Mouse (Mus musculus) neural tube, embryonic 14.5 days (tissue): Measurements from ENCODE around the gene Gdpd3. TPM values are rescaled to one million over a fixed set of nuclear protein-coding genes. Genes with fewer than 3 reads are reported as not detected.

ENCODE experiments used
- ATAC-seq: fragments of 200-750 bp; cut with Nextera tagmentation; 2 replicates; pipeline ENCODE4 v1.8.0; 2017; ENCODE audit warnings: low read depth, mild to moderate bottlenecking, moderate TSS enrichment, moderate library complexity
- H3K27ac ChIP-seq: fragments of 300-500 bp; sonication (generic); 2 replicates; pipeline ENCODE4 v1.5.1; 2014; ENCODE audit warnings: low read depth, mild to moderate bottlenecking, control low read depth, low read length, moderate library complexity, mixed read lengths
- H3K27me3 ChIP-seq: fragments of 300-500 bp; sonication (generic); 2 replicates; pipeline ENCODE4 v1.6.1; 2014; ENCODE audit warnings: low read length; ENCODE audit not compliant: control insufficient read depth, insufficient read depth
- H3K36me3 ChIP-seq: fragments of 300-500 bp; sonication (generic); 2 replicates; pipeline ENCODE4 v1.6.1; 2014; ENCODE audit warnings: low read length, mixed read lengths; ENCODE audit not compliant: control insufficient read depth, insufficient read depth
- H3K4me1 ChIP-seq: fragments of 300-500 bp; sonication (generic); 2 replicates; pipeline ENCODE4 v1.6.1; 2014; ENCODE audit warnings: low read length; ENCODE audit not compliant: control insufficient read depth, insufficient read depth
- H3K4me2 ChIP-seq: fragments of 300-500 bp; sonication (generic); 2 replicates; pipeline ENCODE4 v1.6.1; 2014; ENCODE audit warnings: mild to moderate bottlenecking, low read depth, low read length, control low read depth
- H3K4me3 ChIP-seq: fragments of 300-500 bp; sonication (generic); 2 replicates; pipeline ENCODE4 v1.5.1; 2014; ENCODE audit warnings: low read depth, low read length, control low read depth, mixed read lengths
- H3K9ac ChIP-seq: fragments of 300-500 bp; sonication (generic); replicated peaks from 2 replicates; pipeline ENCODE4 v1.6.1; 2014; ENCODE audit warnings: low read depth, mild to moderate bottlenecking, control low read depth, low read length, mixed read lengths
- H3K9me3 ChIP-seq: fragments of 300-500 bp; sonication (generic); 2 replicates; pipeline ENCODE4 v1.6.1; 2016; ENCODE audit warnings: low read length; ENCODE audit not compliant: control insufficient read depth
- WGBS: fragments of 180-500 bp; shearing (Covaris S2); extraction: QIAGEN DNeasy Blood & Tissue Kit; methylation state at CpG from one replicate; pipeline ENCODE4 v1.1.7; 2014; 5-methylcytosine and 5-hydroxymethylcytosine counted together
- polyA plus RNA-seq: library from polyadenylated mRNA; unstranded; fragments of >200 nt; fragmentation: Nextera tagmentation; extraction: Ambion mirVana; gene quantifications from 2 replicates; pipeline ENCODE4 v1.2.1, GENCODE M21; 2014

The Gdpd3 gene
- polyA plus RNA-seq, 1 experiment from 2014 or later = 1.8 TPM

DNA sequence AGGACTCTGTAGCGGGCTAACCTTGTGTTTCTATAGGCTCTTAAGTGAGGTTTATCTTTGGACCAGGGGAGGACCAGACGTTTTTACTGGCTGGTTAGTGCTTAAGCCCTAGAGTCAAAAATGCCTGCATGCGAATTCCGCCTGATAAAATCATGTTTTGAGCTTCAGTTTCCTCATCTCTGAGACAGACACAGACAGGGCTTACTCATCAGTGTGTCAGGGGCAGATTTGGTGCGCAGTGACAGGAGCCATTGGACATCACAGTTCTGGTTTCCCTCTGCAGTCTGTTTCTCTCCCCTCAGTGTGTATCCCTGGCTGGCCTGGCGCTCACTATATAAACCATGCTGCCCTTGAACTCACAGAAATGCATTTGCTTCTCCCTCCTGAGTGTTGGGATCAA is 37.0 kb downstream of the Gdpd3 start:
- no peaks in the 10 kb centered on the region for H3K27me3 ChIP-seq
- no peak overlapping the region for H3K27ac ChIP-seq
- ATAC-seq = no peak
- no peaks in the 10 kb centered on the region for H3K9me3 ChIP-seq
- H3K4me1 ChIP-seq = peaks cover 8% of the 10 kb centered on the region; the same call in 1 of the 2 replicates
- no peak overlapping the region for H3K9ac ChIP-seq
- no peaks in the 10 kb centered on the region for H3K36me3 ChIP-seq
- WGBS = 91% methylated on average over 6 of the region's 6 CpGs
- H3K4me3 ChIP-seq = no peak overlapping the region
- no peak overlapping the region for H3K4me2 ChIP-seq

DNA sequence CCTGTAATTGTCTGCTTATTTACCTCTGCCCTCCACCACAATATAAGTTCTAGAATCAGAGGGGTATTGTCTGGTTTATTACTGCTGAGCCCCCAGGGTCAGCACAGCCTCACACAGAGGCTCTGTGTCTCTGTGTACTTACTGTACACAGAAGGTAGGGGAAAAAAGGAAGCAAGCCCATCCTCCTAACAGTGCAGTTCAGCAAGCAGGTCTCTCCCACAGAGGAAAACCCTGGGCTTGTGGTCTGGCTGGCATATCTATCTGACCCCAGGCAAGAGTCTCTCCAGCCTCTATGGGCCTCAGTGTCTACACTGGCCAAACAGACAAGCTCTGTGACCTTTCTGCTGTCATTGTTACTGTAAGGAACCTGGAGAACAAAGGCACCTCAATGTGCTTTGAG is 37.6 kb downstream of the Gdpd3 start:
- Histone ChIP-seq H3K27me3 (no peaks in the 10 kb centered on the region), H3K9ac (no peak overlapping the region), H3K9me3 (no peaks in the 10 kb centered on the region), H3K27ac (no peak overlapping the region), H3K36me3 (no peaks in the 10 kb centered on the region), H3K4me3 (no peak overlapping the region), H3K4me2 (no peak overlapping the region), H3K4me1 (peaks cover 11% of the 10 kb centered on the region; the same call in 1 of the 2 replicates)
- ATAC-seq = no peak

DNA sequence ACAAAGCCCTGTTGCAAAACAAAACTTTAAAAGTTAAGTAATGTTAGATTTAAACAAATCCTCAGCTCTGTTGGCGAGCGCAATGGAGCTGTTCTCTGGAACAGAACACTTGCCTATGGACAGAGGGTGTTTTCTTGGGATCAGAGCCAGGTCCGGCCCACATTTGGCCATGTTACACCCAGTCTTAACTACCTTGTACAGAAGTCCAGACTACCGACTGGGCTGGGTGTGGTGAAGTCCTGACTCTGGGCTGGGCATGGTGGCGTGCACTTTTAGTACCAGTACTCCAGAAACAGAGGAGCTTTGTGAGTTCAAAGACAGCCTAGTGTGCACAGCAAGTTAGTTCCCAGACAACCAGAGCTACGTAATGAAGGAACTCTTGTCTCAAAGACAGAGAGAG is 40.8 kb downstream of the Gdpd3 start:
- no peaks in the 10 kb centered on the region for H3K36me3 ChIP-seq
- H3K9ac ChIP-seq = no peak overlapping the region
- no peak overlapping the region for H3K27ac ChIP-seq
- H3K9me3 ChIP-seq = no peaks in the 10 kb centered on the region
- H3K4me2 ChIP-seq = no peak overlapping the region
- H3K4me3 ChIP-seq = no peak overlapping the region
- no peaks in the 10 kb centered on the region for H3K27me3 ChIP-seq
- WGBS = 90% methylated on average over 6 of the region's 6 CpGs
- ATAC-seq = no peak
- peaks cover 8% of the 10 kb centered on the region; the same call in 1 of the 2 replicates for H3K4me1 ChIP-seq

DNA sequence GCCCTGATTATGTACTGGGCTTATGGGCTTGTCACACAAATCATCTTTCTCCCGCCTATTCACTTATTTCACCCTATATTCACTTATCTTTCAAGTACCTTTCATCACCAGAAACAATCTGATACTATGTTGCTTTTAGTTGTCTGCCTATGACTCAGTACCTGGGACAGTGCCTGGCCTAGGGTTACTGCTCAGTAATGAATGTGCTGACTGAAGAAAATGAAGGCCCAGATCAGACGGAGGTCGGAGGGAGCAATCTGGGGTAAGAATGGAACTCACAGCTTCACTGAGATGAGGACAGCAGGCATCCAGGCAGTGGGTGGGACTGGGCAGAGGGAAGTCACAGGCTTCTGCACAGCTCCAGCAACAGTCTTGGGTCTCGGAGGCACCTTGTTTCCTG is 41.3 kb downstream of the Gdpd3 start:
- Histone ChIP-seq H3K4me3 (no peak overlapping the region), H3K27ac (no peak overlapping the region), H3K4me2 (no peak overlapping the region), H3K27me3 (no peaks in the 10 kb centered on the region), H3K36me3 (no peaks in the 10 kb centered on the region), H3K4me1 (peaks cover 8% of the 10 kb centered on the region; the same call in 1 of the 2 replicates), H3K9ac (no peak overlapping the region), H3K9me3 (no peaks in the 10 kb centered on the region)
- WGBS = 73% methylated on average over 4 of the region's 4 CpGs
- no peak for ATAC-seq

DNA sequence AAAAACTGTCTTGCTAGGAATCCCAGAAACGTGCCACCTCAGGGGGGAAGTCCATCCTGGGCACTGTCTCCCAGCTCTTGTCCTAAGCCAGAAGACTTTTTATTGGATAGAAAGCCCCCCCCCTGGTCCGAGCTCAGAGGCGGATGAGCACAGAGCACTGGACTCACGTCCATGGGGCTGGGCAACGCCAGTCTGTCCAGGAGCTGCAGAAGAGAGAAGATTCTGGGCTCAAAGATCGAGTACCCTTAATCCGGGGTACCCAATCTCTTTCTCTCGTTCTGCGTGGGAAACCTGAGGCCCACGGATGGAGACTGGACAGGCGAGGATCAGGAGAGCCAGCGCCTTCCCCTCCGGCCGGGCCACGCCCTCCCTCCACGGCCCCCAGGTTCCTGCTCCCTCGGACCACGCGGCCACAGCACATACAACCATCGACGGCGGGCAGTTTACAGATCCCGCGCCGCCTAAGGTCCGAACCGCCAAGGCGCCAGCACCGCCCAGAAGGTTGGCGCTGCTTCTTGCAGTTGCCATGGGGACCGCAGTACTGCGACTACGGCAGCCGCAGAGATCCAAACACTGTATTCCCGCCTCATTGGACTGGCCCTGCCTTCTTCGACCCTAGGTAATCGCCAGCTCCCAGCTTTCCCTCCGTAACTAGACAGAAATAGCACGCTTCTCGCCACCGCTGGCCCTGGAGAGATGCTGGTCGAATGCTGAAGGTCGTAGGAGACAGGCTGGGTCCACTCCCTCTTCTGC is 42.7 kb downstream of the Gdpd3 start:
- peak overlapping the region; percentile 72 for H3K4me2 ChIP-seq
- under 1% methylated on average over 43 of the region's 43 CpGs for WGBS
- no peaks in the 10 kb centered on the region for H3K27me3 ChIP-seq
- no peaks in the 10 kb centered on the region for H3K36me3 ChIP-seq
- peak; percentile 96 for ATAC-seq
- H3K27ac ChIP-seq = 0 out of 2 replicates have a peak overlapping the region, but pooled peaks have one; percentile 29
- H3K4me1 ChIP-seq = peaks cover 8% of the 10 kb centered on the region; the same call in 1 of the 2 replicates
- H3K9ac ChIP-seq = peak overlapping the region; percentile 60
- H3K9me3 ChIP-seq = no peaks in the 10 kb centered on the region
- H3K4me3 ChIP-seq = peak overlapping the region; percentile 55

DNA sequence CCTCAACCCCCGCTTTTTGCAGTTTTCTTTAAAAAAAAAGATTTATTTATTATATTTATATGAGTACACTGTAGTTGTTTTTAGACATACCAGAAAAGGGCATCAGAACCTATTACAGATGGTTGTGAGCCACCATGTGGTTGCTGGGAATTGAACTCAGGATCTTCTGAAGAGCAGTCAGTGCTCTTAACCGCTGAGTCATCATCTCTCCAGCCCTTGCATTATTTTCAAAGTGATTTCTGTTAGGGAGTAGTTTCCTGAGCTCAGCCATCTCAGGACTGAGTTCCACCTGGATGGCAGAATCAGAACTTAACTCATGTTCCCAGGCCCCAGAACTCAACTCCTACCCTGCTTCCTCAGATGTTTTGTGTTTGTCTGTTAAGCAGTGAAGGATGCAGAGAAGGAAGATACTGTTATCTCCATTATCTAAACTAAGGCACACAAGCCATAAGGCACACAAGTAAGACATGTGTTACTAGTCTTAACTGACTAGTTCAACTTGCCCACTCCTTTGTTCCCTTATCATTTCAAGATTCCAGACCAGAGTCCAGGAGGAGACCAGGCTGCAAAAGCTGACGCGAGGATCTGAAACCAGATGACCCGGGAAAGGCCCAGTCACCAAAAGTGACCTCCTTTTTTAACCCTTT is 43.7 kb downstream of the Gdpd3 start:
- no peak overlapping the region for H3K27ac ChIP-seq
- no peaks in the 10 kb centered on the region for H3K27me3 ChIP-seq
- peaks cover 8% of the 10 kb centered on the region; the same call in 1 of the 2 replicates for H3K4me1 ChIP-seq
- ATAC-seq = no peak
- no peak overlapping the region for H3K9ac ChIP-seq
- H3K4me3 ChIP-seq = no peak overlapping the region; the same call in 1 of the 2 replicates
- H3K4me2 ChIP-seq = no peak overlapping the region; the same call in 1 of the 2 replicates
- no peaks in the 10 kb centered on the region for H3K9me3 ChIP-seq
- H3K36me3 ChIP-seq = no peaks in the 10 kb centered on the region
- whole genome bisulfite sequencing = 70% methylated on average over 5 of the region's 5 CpGs

DNA sequence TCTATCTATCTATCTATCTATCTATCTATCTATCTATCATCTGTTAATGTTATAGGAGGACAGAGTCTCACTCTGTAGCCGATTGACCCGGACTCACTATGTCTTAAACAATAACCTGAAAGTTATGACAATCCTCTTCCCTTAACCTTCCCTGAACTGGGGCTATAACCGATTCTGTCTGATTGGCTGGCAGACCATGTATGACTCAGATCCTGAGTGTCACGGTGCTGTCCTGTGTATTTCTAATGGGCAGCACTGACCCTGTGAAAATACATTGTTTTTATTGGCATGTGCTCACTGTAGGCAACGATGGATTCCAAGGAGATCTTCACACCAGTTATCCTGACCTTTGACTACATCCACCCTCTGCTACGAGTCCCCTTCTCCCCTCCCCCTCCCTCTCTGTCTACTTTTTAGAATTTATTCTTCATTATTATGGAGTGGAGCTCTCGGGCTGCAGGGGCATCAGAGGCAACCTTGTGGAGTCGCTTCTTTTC is 49.6 kb downstream of the Gdpd3 start:
- H3K27ac ChIP-seq = no peak overlapping the region
- H3K4me2 ChIP-seq = no peak overlapping the region
- H3K4me1 ChIP-seq = no peaks in the 10 kb centered on the region
- WGBS = 52% methylated on average over 8 of the region's 8 CpGs
- H3K9me3 ChIP-seq = no peaks in the 10 kb centered on the region
- no peak overlapping the region for H3K4me3 ChIP-seq
- ATAC-seq = no peak
- H3K36me3 ChIP-seq = no peaks in the 10 kb centered on the region
- H3K9ac ChIP-seq = no peak overlapping the region
- H3K27me3 ChIP-seq = no peaks in the 10 kb centered on the region

DNA sequence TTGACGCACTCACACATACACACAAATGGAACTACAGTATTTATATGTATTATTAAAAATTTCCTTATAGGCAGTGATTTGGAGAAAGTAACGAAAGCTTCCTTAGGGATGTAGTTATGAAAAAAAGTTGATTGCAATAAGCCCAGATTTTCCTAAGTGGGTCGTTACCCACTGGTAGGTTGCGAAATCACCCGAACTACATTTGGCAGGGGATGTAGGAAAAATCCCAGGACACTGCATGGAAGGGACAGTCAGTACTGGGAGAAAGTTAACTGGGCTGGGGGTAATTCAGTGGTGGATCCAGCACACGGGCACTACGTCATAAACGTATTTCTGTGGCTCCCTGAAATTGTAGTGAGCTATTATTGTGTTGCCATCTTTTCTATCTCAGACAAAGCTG is 50.4 kb downstream of the Gdpd3 start:
- H3K27ac ChIP-seq = no peak overlapping the region
- no peak for ATAC-seq
- WGBS = 91% methylated on average over 8 of the region's 8 CpGs

DNA sequence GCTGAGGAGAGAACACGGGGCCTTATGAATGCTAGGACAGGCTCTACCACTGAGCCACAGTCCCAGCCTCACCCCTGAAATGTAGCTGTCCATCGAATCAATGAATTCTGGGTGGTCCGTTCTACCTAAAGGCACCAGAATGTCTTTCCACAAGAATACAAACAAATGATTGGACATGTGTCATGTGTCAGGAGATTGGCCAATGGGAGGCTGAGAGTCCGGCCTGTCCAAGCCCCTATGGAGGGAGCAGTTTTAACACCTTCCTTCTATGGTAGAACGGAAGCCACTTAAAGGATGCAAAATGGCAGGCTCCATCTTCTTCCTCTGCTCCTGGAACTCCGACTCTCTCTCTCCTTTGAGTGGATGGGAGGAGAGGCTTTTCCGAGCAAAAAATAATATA is 51.5 kb downstream of the Gdpd3 start:
- peaks cover 7% of the 10 kb centered on the region for H3K4me1 ChIP-seq
- no peaks in the 10 kb centered on the region for H3K27me3 ChIP-seq
- no peak for ATAC-seq
- H3K4me3 ChIP-seq = no peak overlapping the region
- no peak overlapping the region for H3K4me2 ChIP-seq
- H3K27ac ChIP-seq = no peak overlapping the region
- WGBS = 92% methylated on average over 7 of the region's 7 CpGs
- H3K9me3 ChIP-seq = no peaks in the 10 kb centered on the region
- no peaks in the 10 kb centered on the region for H3K36me3 ChIP-seq
- H3K9ac ChIP-seq = no peak overlapping the region

More for the DNA sequence above, 50.4 kb downstream of the Gdpd3 start:
- Histone ChIP-seq H3K9ac (no peak overlapping the region), H3K4me2 (no peak overlapping the region), H3K9me3 (no peaks in the 10 kb centered on the region), H3K4me1 (no peaks in the 10 kb centered on the region), H3K27me3 (no peaks in the 10 kb centered on the region), H3K36me3 (no peaks in the 10 kb centered on the region), H3K4me3 (no peak overlapping the region)
